Mouse (Mus musculus) bone marrow, adult 2 months (tissue): ENCODE measurements around the gene Bcl2. TPM values are rescaled to one million over a fixed set of nuclear protein-coding genes. Genes with fewer than 3 reads are reported as not detected.

Experiments
- H3K27ac ChIP-seq: fragments of 200-500 bp; 2 replicates; pipeline ENCODE4 v1.5.1; 2012; ENCODE audit warnings: low read depth, mild to moderate bottlenecking, control low read depth, inconsistent platforms, low read length; ENCODE audit not compliant: control insufficient read depth, poor library complexity, insufficient read depth
- H3K4me1 ChIP-seq: fragments of 200-500 bp; 2 replicates; pipeline ENCODE4 v1.6.1; 2011; ENCODE audit warnings: low read length; ENCODE audit not compliant: control insufficient read depth, insufficient read depth
- H3K4me3 ChIP-seq: fragments of 200-500 bp; replicated peaks from 2 replicates; pipeline ENCODE3; 2011; ENCODE audit warnings: mild to moderate bottlenecking, low read depth, low read length, control low read depth; ENCODE audit not compliant: control insufficient read depth
- CTCF ChIP-seq: fragments of 200-500 bp; IDR thresholded peaks from 2 replicates; pipeline ENCODE4 v1.5.1; 2011; ENCODE audit warnings: low read length, control low read depth; ENCODE audit not compliant: control insufficient read depth, insufficient read depth
- POLR2A ChIP-seq: fragments of 200-500 bp; IDR thresholded peaks from 2 replicates; pipeline ENCODE4 v1.6.1; 2011; ENCODE audit warnings: low read depth, mild to moderate bottlenecking, control low read depth, low read length, borderline replicate concordance; ENCODE audit not compliant: control insufficient read depth
- WGBS: fragments of 180-500 bp; shearing (Covaris S2); methylation state at CpG from one replicate; pipeline ENCODE4 v1.1.7; 2018; 5-methylcytosine and 5-hydroxymethylcytosine counted together
- polyA plus RNA-seq: library from polyadenylated mRNA; stranded (reverse); fragments of >200 nt; gene quantifications from 2 replicates; pipeline ENCODE4 v1.2.4, GENCODE M21; 2011; ENCODE audit warnings: low replicate concordance; ENCODE audit not compliant: missing spikeins, insufficient read depth, insufficient read length

Bcl2 gene
- polyA plus RNA-seq, 1 experiment: 14.4 TPM

GRCm38 (mm10) chr1:106565238-106565637, 148.8 kb downstream of the Bcl2 start:
- WGBS: 90% methylated on average over 4 of the region's 4 CpGs
- peaks cover 3% of the 10 kb centered on the region for H3K4me1 ChIP-seq
- no peak overlapping the region for H3K4me3 ChIP-seq
- H3K27ac ChIP-seq: no peak overlapping the region
- TF ChIP-seq CTCF (no peak), POLR2A (no peak)

GRCm38 (mm10) chr1:106564436-106564835, 149.6 kb downstream of the Bcl2 start:
- no peak for TF ChIP-seq CTCF
- TF ChIP-seq POLR2A: no peak
- Histone ChIP-seq H3K4me1 (peaks cover 2% of the 10 kb centered on the region), H3K4me3 (no peak overlapping the region), H3K27ac (no peak overlapping the region)
- WGBS: 77% methylated on average over 1 of the region's 1 CpGs

- WGBS: 83% methylated on average over 3 of the region's 3 CpGs
- Histone ChIP-seq H3K4me1 (no peaks in the 10 kb centered on the region; the same call in none of the 2 replicates), H3K27ac (no peak overlapping the region)
Measured at GRCm38 (mm10) chr1:106562751-106563150, 151.3 kb downstream of the Bcl2 start.

GRCm38 (mm10) chr1:106561085-106561760, 152.9 kb downstream of the Bcl2 start:
- no peak overlapping the region for H3K4me3 ChIP-seq
- 51% methylated on average over 11 of the region's 11 CpGs for WGBS
- no peak for TF ChIP-seq CTCF
- TF ChIP-seq POLR2A: no peak

More at GRCm38 (mm10) chr1:106562751-106563150, 151.3 kb downstream of the Bcl2 start:
- H3K4me3 ChIP-seq: no peak overlapping the region
- TF ChIP-seq CTCF (no peak), POLR2A (no peak)

GRCm38 (mm10) chr1:106560105-106560504, 154.0 kb downstream of the Bcl2 start:
- TF ChIP-seq POLR2A (no peak), CTCF (no peak)
- Histone ChIP-seq H3K4me1 (no peaks in the 10 kb centered on the region; the same call in none of the 2 replicates), H3K4me3 (no peak overlapping the region), H3K27ac (no peak overlapping the region)
- 55% methylated on average over 3 of the region's 3 CpGs for WGBS

More at GRCm38 (mm10) chr1:106561085-106561760, 152.9 kb downstream of the Bcl2 start:
- H3K27ac ChIP-seq: no peak overlapping the region
- H3K4me1 ChIP-seq: no peaks in the 10 kb centered on the region; the same call in none of the 2 replicates

- no peak overlapping the region for H3K27ac ChIP-seq
- no peak overlapping the region for H3K4me3 ChIP-seq
- H3K4me1 ChIP-seq: peaks cover under 1% of the 10 kb centered on the region
- 76% methylated on average over 2 of the region's 2 CpGs for WGBS
- TF ChIP-seq CTCF (no peak), POLR2A (no peak)
Measured at GRCm38 (mm10) chr1:106559116-106559605, 154.9 kb downstream of the Bcl2 start.

- no peak overlapping the region for H3K27ac ChIP-seq
- WGBS: 52% methylated on average over 9 of the region's 9 CpGs
- peaks cover 2% of the 10 kb centered on the region; the same call in 1 of the 2 replicates for H3K4me1 ChIP-seq
- no peak for TF ChIP-seq CTCF
- TF ChIP-seq POLR2A: no peak
- H3K4me3 ChIP-seq: no peak overlapping the region
Measured at GRCm38 (mm10) chr1:106555498-106556168, 158.4 kb downstream of the Bcl2 start.

GRCm38 (mm10) chr1:106553846-106554802, 159.9 kb downstream of the Bcl2 start:
- Histone ChIP-seq H3K27ac (no peak overlapping the region), H3K4me3 (no peak overlapping the region), H3K4me1 (peaks cover 7% of the 10 kb centered on the region)
- 44% methylated on average over 8 of the region's 8 CpGs for WGBS
- no peak for TF ChIP-seq CTCF
- TF ChIP-seq POLR2A: no peak
